Mouse (Mus musculus): ENCODE results near the gene Zcchc10. TPM values are rescaled to one million over a fixed set of nuclear protein-coding genes. Genes with fewer than 3 reads are reported as not detected.
"Not testable (repeated sequence)": the region's sequence is repeated elsewhere in the genome, so short reads cannot be mapped to it uniquely, and the experiment has no call there.

Gene Zcchc10
- polyA plus RNA-seq, 1 experiment from 2014 or later: 24.9 TPM

GRCm38 (mm10) chr11:53308251-53308864 lies 16.1 kb upstream of the Zcchc10 start:
- Histone ChIP-seq H3K36me3 (ENCODE audit: control insufficient read depth, insufficient read depth, low read length) (no peaks in the 10 kb centered on the region), H3K4me3 (ENCODE audit: low read depth, low read length) (no peak overlapping the region), H3K9ac (ENCODE audit: low read depth, low read length) (peak overlapping the region; percentile 28; the same call in 1 of the 2 replicates), H3K9me3 (replicated peaks; ENCODE audit: control insufficient read depth, low read length) (no peaks in the 10 kb centered on the region), H3K27me3 (ENCODE audit: control insufficient read depth, insufficient read depth, low read length) (no peaks in the 10 kb centered on the region), H3K4me2 (no peak overlapping the region), H3K27ac (ENCODE audit: low read depth, low read length) (peak overlapping the region; percentile 71), H3K4me1 (ENCODE audit: control insufficient read depth, insufficient read depth, low read length) (peaks cover 19% of the 10 kb centered on the region)
- no peak for ATAC-seq (replicated peaks; ENCODE audit: insufficient number of reproducible peaks, low FRiP score, low TSS enrichment)

- Histone ChIP-seq H3K36me3 (ENCODE audit: control insufficient read depth, insufficient read depth, low read length) (no peaks in the 10 kb centered on the region), H3K4me1 (ENCODE audit: control insufficient read depth, insufficient read depth, low read length) (peaks cover 19% of the 10 kb centered on the region), H3K4me2 (no peak overlapping the region), H3K27ac (ENCODE audit: low read depth, low read length) (peak overlapping the region; percentile 71), H3K4me3 (ENCODE audit: low read depth, low read length) (no peak overlapping the region), H3K27me3 (ENCODE audit: control insufficient read depth, insufficient read depth, low read length) (no peaks in the 10 kb centered on the region), H3K9me3 (replicated peaks; ENCODE audit: control insufficient read depth, low read length) (no peaks in the 10 kb centered on the region), H3K9ac (ENCODE audit: low read depth, low read length) (no peak overlapping the region; the same call in 1 of the 2 replicates)
- WGBS (ENCODE audit: insufficient replicate concordance): 31% methylated on average over 2 of the region's 2 CpGs
- ATAC-seq (replicated peaks; ENCODE audit: insufficient number of reproducible peaks, low FRiP score, low TSS enrichment): no peak
Observed at GRCm38 (mm10) chr11:53308884-53309310, 15.6 kb upstream of the Zcchc10 start.

- Histone ChIP-seq H3K4me1 (ENCODE audit: control insufficient read depth, insufficient read depth, low read length) (peaks cover 19% of the 10 kb centered on the region), H3K9ac (ENCODE audit: low read depth, low read length) (no peak overlapping the region), H3K4me3 (ENCODE audit: low read depth, low read length) (no peak overlapping the region), H3K4me2 (no peak overlapping the region), H3K27me3 (ENCODE audit: control insufficient read depth, insufficient read depth, low read length) (no peaks in the 10 kb centered on the region), H3K36me3 (ENCODE audit: control insufficient read depth, insufficient read depth, low read length) (no peaks in the 10 kb centered on the region), H3K27ac (ENCODE audit: low read depth, low read length) (no peak overlapping the region), H3K9me3 (replicated peaks; ENCODE audit: control insufficient read depth, low read length) (no peaks in the 10 kb centered on the region)
- no peak for ATAC-seq (replicated peaks; ENCODE audit: insufficient number of reproducible peaks, low FRiP score, low TSS enrichment)
- 59% methylated on average over 1 of the region's 1 CpGs for WGBS (ENCODE audit: insufficient replicate concordance)
Observed at GRCm38 (mm10) chr11:53311385-53311784, 13.1 kb upstream of the Zcchc10 start.

- H3K4me2 ChIP-seq; H3K27me3 ChIP-seq (ENCODE audit: control insufficient read depth, insufficient read depth, low read length); H3K4me3 ChIP-seq (ENCODE audit: low read depth, low read length); H3K9me3 ChIP-seq (replicated peaks; ENCODE audit: control insufficient read depth, low read length); H3K36me3 ChIP-seq (ENCODE audit: control insufficient read depth, insufficient read depth, low read length); H3K27ac ChIP-seq (ENCODE audit: low read depth, low read length); ATAC-seq (replicated peaks; ENCODE audit: insufficient number of reproducible peaks, low FRiP score, low TSS enrichment); H3K9ac ChIP-seq (ENCODE audit: low read depth, low read length): not testable (repeated sequence)
- 60% methylated on average over 1 of the region's 1 CpGs for WGBS (ENCODE audit: insufficient replicate concordance)
- peaks cover 15% of the 10 kb centered on the region for H3K4me1 ChIP-seq (ENCODE audit: control insufficient read depth, insufficient read depth, low read length)
Observed at GRCm38 (mm10) chr11:53312823-53313222, 11.7 kb upstream of the Zcchc10 start.

GRCm38 (mm10) chr11:53314770-53315173 lies 9.7 kb upstream of the Zcchc10 start:
- Histone ChIP-seq H3K4me1 (ENCODE audit: control insufficient read depth, insufficient read depth, low read length) (no peaks in the 10 kb centered on the region), H3K36me3 (ENCODE audit: control insufficient read depth, insufficient read depth, low read length) (no peaks in the 10 kb centered on the region), H3K9me3 (replicated peaks; ENCODE audit: control insufficient read depth, low read length) (no peaks in the 10 kb centered on the region), H3K4me2 (no peak overlapping the region), H3K27me3 (ENCODE audit: control insufficient read depth, insufficient read depth, low read length) (no peaks in the 10 kb centered on the region), H3K4me3 (ENCODE audit: low read depth, low read length) (no peak overlapping the region), H3K27ac (ENCODE audit: low read depth, low read length) (0 out of 2 replicates have a peak overlapping the region, but pooled peaks have one; percentile 7), H3K9ac (ENCODE audit: low read depth, low read length) (no peak overlapping the region)
- 39% methylated on average over 1 of the region's 1 CpGs for WGBS (ENCODE audit: insufficient replicate concordance)
- ATAC-seq (replicated peaks; ENCODE audit: insufficient number of reproducible peaks, low FRiP score, low TSS enrichment): no peak

GRCm38 (mm10) chr11:53316996-53317395 lies 7.5 kb upstream of the Zcchc10 start:
- H3K36me3 ChIP-seq (ENCODE audit: control insufficient read depth, insufficient read depth, low read length): no peaks in the 10 kb centered on the region
- no peak overlapping the region for H3K4me3 ChIP-seq (ENCODE audit: low read depth, low read length)
- H3K27me3 ChIP-seq (ENCODE audit: control insufficient read depth, insufficient read depth, low read length): no peaks in the 10 kb centered on the region
- no peak for ATAC-seq (replicated peaks; ENCODE audit: insufficient number of reproducible peaks, low FRiP score, low TSS enrichment)
- no peak overlapping the region for H3K9ac ChIP-seq (ENCODE audit: low read depth, low read length)
- WGBS (ENCODE audit: insufficient replicate concordance): 47% methylated on average over 6 of the region's 6 CpGs
- no peak overlapping the region for H3K4me2 ChIP-seq
- H3K27ac ChIP-seq (ENCODE audit: low read depth, low read length): no peak overlapping the region
- no peaks in the 10 kb centered on the region for H3K9me3 ChIP-seq (replicated peaks; ENCODE audit: control insufficient read depth, low read length)
- H3K4me1 ChIP-seq (ENCODE audit: control insufficient read depth, insufficient read depth, low read length): no peaks in the 10 kb centered on the region

- no peaks in the 10 kb centered on the region for H3K36me3 ChIP-seq (ENCODE audit: control insufficient read depth, insufficient read depth, low read length)
- no peak for ATAC-seq (replicated peaks; ENCODE audit: insufficient number of reproducible peaks, low FRiP score, low TSS enrichment)
- no peak overlapping the region for H3K27ac ChIP-seq (ENCODE audit: low read depth, low read length)
- no peak overlapping the region for H3K4me3 ChIP-seq (ENCODE audit: low read depth, low read length)
- H3K9me3 ChIP-seq (replicated peaks; ENCODE audit: control insufficient read depth, low read length): no peaks in the 10 kb centered on the region
- H3K9ac ChIP-seq (ENCODE audit: low read depth, low read length): no peak overlapping the region
- no peaks in the 10 kb centered on the region for H3K4me1 ChIP-seq (ENCODE audit: control insufficient read depth, insufficient read depth, low read length)
- H3K27me3 ChIP-seq (ENCODE audit: control insufficient read depth, insufficient read depth, low read length): no peaks in the 10 kb centered on the region
- 77% methylated on average over 7 of the region's 7 CpGs for WGBS (ENCODE audit: insufficient replicate concordance)
- no peak overlapping the region for H3K4me2 ChIP-seq
Observed at GRCm38 (mm10) chr11:53318041-53318440, 6.4 kb upstream of the Zcchc10 start.

- not testable (repeated sequence) for H3K4me2 ChIP-seq; H3K9me3 ChIP-seq (replicated peaks; ENCODE audit: control insufficient read depth, low read length); H3K9ac ChIP-seq (ENCODE audit: low read depth, low read length); ATAC-seq (replicated peaks; ENCODE audit: insufficient number of reproducible peaks, low FRiP score, low TSS enrichment); H3K4me1 ChIP-seq (ENCODE audit: control insufficient read depth, insufficient read depth, low read length); H3K36me3 ChIP-seq (ENCODE audit: control insufficient read depth, insufficient read depth, low read length); H3K27ac ChIP-seq (ENCODE audit: low read depth, low read length); H3K27me3 ChIP-seq (ENCODE audit: control insufficient read depth, insufficient read depth, low read length); H3K4me3 ChIP-seq (ENCODE audit: low read depth, low read length)
- WGBS (ENCODE audit: insufficient replicate concordance): 77% methylated on average over 3 of the region's 3 CpGs
Observed at GRCm38 (mm10) chr11:53318568-53318967, 5.9 kb upstream of the Zcchc10 start.

GRCm38 (mm10) chr11:53319867-53320266 lies 4.6 kb upstream of the Zcchc10 start:
- not testable (repeated sequence) for H3K4me1 ChIP-seq (ENCODE audit: control insufficient read depth, insufficient read depth, low read length); H3K27ac ChIP-seq (ENCODE audit: low read depth, low read length); H3K27me3 ChIP-seq (ENCODE audit: control insufficient read depth, insufficient read depth, low read length); H3K4me3 ChIP-seq (ENCODE audit: low read depth, low read length); H3K4me2 ChIP-seq; ATAC-seq (replicated peaks; ENCODE audit: insufficient number of reproducible peaks, low FRiP score, low TSS enrichment); H3K9ac ChIP-seq (ENCODE audit: low read depth, low read length); H3K9me3 ChIP-seq (replicated peaks; ENCODE audit: control insufficient read depth, low read length); H3K36me3 ChIP-seq (ENCODE audit: control insufficient read depth, insufficient read depth, low read length)
- 91% methylated on average over 13 of the region's 13 CpGs for WGBS (ENCODE audit: insufficient replicate concordance)

All from heart, embryonic 11.5 days (tissue).